8 mouse cellular contexts compared by ENCODE assay signal in genomic region chr9:61360727-61361631, GRCm38 (mm10). TPM values are rescaled to one million over a fixed set of nuclear protein-coding genes. Genes with fewer than 3 reads are reported as not detected.
DNase-seq lines count a peak whose midpoint lies in the region; ATAC-seq and TF ChIP-seq lines count a peak whose summit lies in the region.

No protein-coding gene starts in this region.

- ATAC-seq in hindbrain, embryonic 11.5 days (ENCODE audit: low FRiP score), result peak; percentile 95
- ATAC-seq in liver, embryonic 13.5 days (ENCODE audit: low read depth), result peak; percentile 39; the same call in 1 of the 2 replicates
- ATAC-seq in frontal cortex, adult (ENCODE audit: low TSS enrichment), result no peak
- ATAC-seq in granulocyte monocyte progenitor cell, adult 5-6 weeks (replicated peaks; ENCODE audit: poor library complexity, severe bottlenecking), result no peak

- H3K36me3 ChIP-seq in hindbrain, embryonic 11.5 days (ENCODE audit: control insufficient read depth, insufficient read depth, low read length), result no peaks in the 10 kb centered on the region
- no peaks in the 10 kb centered on the region for H3K36me3 ChIP-seq in liver, embryonic 13.5 days

- H3K27ac ChIP-seq in gastrocnemius, adult 2 months, result no peak overlapping the region
- peak overlapping the region; percentile 72 for H3K27ac ChIP-seq in hindbrain, embryonic 11.5 days (ENCODE audit: low read depth, low read length)
- no peak overlapping the region; the same call in 1 of the 2 replicates for H3K27ac ChIP-seq in liver, embryonic 13.5 days

- H3K9ac ChIP-seq in hindbrain, embryonic 11.5 days (ENCODE audit: low read depth, low read length), result no peak overlapping the region
- H3K9ac ChIP-seq in liver, embryonic 13.5 days, result no peak overlapping the region

- H3K4me2 ChIP-seq in hindbrain, embryonic 11.5 days (replicated peaks; ENCODE audit: low read depth, low read length), result peak overlapping the region; percentile 18; the same call in 1 of the 2 replicates
- H3K4me2 ChIP-seq in liver, embryonic 13.5 days, result no peak overlapping the region

- peaks cover 2% of the 10 kb centered on the region for H3K27me3 ChIP-seq in hindbrain, embryonic 11.5 days (ENCODE audit: control insufficient read depth, insufficient read depth, low read length)
- peaks cover 71% of the 10 kb centered on the region for H3K27me3 ChIP-seq in liver, embryonic 13.5 days

- H3K9me3 ChIP-seq in hindbrain, embryonic 11.5 days (ENCODE audit: control insufficient read depth, low read length), result no peaks in the 10 kb centered on the region
- H3K9me3 ChIP-seq in liver, embryonic 13.5 days (replicated peaks), result no peaks in the 10 kb centered on the region

- DNase-seq in gastrocnemius, adult 2 months, result peak; percentile 13
- no peak for DNase-seq in gastrocnemius, postnatal 36 days
- peak; percentile 94 for DNase-seq in embryo, embryonic 10.5 days (ENCODE audit: low spot score)
- peak; percentile 93 for DNase-seq in hindbrain, embryonic 11.5 days (ENCODE audit: low spot score)
- no peak for DNase-seq in liver, embryonic 13.5 days
- peak; percentile 66 for DNase-seq in testis, postnatal 14 days (ENCODE audit: low spot score)

- intact Hi-C loops in gastrocnemius, adult 2 months (cut with DNase I), result no loop called here
- intact Hi-C loops in gastrocnemius, postnatal 36 days (cut with DNase I), result no loop called here

- H3K4me3 ChIP-seq in gastrocnemius, adult 2 months, result no peak overlapping the region
- H3K4me3 ChIP-seq in hindbrain, embryonic 11.5 days (ENCODE audit: low read depth, low read length), result no peak overlapping the region
- H3K4me3 ChIP-seq in liver, embryonic 13.5 days (replicated peaks), result no peak overlapping the region

- TF ChIP-seq CTCF in gastrocnemius, adult 2 months (IDR thresholded peaks at IDR 0.05), result no peak

- WGBS in hindbrain, embryonic 11.5 days, result 17% methylated on average over 17 of the region's 17 CpGs
- WGBS in liver, embryonic 13.5 days (ENCODE audit: insufficient replicate concordance), result 33% methylated on average over 17 of the region's 17 CpGs

- H3K4me1 ChIP-seq in hindbrain, embryonic 11.5 days (replicated peaks; ENCODE audit: control insufficient read depth, insufficient read depth, low read length), result peaks cover 21% of the 10 kb centered on the region
- H3K4me1 ChIP-seq in liver, embryonic 13.5 days (replicated peaks), result peaks cover 18% of the 10 kb centered on the region

RNA-seq across cellular contexts. Expression of gene Tle3, which starts 11.2 kb away (rescaled TPM):
- 10 to 100 TPM in 1 of 2 experiments, 1 to 10 TPM in 1; 4.7 to 12.9 TPM for total RNA-seq in gastrocnemius, adult 2 months (2021)
- 1 to 10 TPM; 6.3 to 7.0 TPM for total RNA-seq in gastrocnemius, postnatal 36 days (2021)
- 33.7 and 36.7 TPM in 2 replicates for polyA plus RNA-seq in hindbrain, embryonic 11.5 days (2014; fragmentation: Nextera tagmentation; extraction: Ambion mirVana)
- 3.7 and 3.8 TPM in 2 replicates for polyA plus RNA-seq in liver, embryonic 13.5 days (2015; fragmentation: Nextera tagmentation; extraction: Ambion mirVana)
- 83.8 and 91.4 TPM in 2 replicates for total RNA-seq in granulocyte monocyte progenitor cell, adult 5-6 weeks (2014; fragmentation: Nextera tagmentation)
- 34.6 and 40.9 TPM in 2 replicates for total RNA-seq in granulocyte monocyte progenitor cell, adult 5-6 weeks (2017)

Comparison
In these comparisons a context has a peak if more than half of its experiments do, and no peak if none do; other contexts are left out.
1. DNase-seq: peak in gastrocnemius, adult 2 months (single experiment), embryo, embryonic 10.5 days (single experiment), hindbrain, embryonic 11.5 days (single experiment) and testis, postnatal 14 days (single experiment); none in gastrocnemius, postnatal 36 days (0 of 2) and liver, embryonic 13.5 days (single experiment).
2. ATAC-seq: peak in hindbrain, embryonic 11.5 days (single experiment) and liver, embryonic 13.5 days (single experiment); none in frontal cortex, adult (single experiment) and granulocyte monocyte progenitor cell, adult 5-6 weeks (single experiment).